Mouse (Mus musculus) gastrocnemius, postnatal 10 days (tissue): ENCODE results near the gene Cbfa2t3. TPM values are rescaled to one million over a fixed set of nuclear protein-coding genes. Genes with fewer than 3 reads are reported as not detected.
A peak's percentile ranks its signal among the peaks of the same experiment; 100 is the strongest.

ENCODE experiments used
- DNase-seq: peaks from one replicate; pipeline ENCODE4 v3.0.0; 2021; ENCODE audit warnings: mixed read lengths
- total RNA-seq, 2 experiments: library from RNA; stranded (reverse); gene quantifications; 2 replicates each; pipeline ENCODE4 v1.2.3; 2021

The Cbfa2t3 gene
- total RNA-seq, 2 experiments from 2014 or later: 19.0 to 20.1 TPM

GRCm38 (mm10) chr8:122665667-122666316, 33.1 kb downstream of the Cbfa2t3 start:
- peak; percentile 72 for DNase-seq

GRCm38 (mm10) chr8:122665221-122665620, 33.7 kb downstream of the Cbfa2t3 start:
- peak; percentile 59 for DNase-seq

- no peak for DNase-seq
Measured at GRCm38 (mm10) chr8:122663670-122664069, 35.2 kb downstream of the Cbfa2t3 start.

- DNase-seq: no peak
Measured at GRCm38 (mm10) chr8:122663106-122663505, 35.8 kb downstream of the Cbfa2t3 start.

- DNase-seq: no peak
Measured at GRCm38 (mm10) chr8:122661894-122662293, 37.0 kb downstream of the Cbfa2t3 start.

- peak; percentile 81 for DNase-seq
Measured at GRCm38 (mm10) chr8:122661138-122661537, 37.8 kb downstream of the Cbfa2t3 start.

GRCm38 (mm10) chr8:122660022-122660421, 38.9 kb downstream of the Cbfa2t3 start:
- DNase-seq: no peak

- DNase-seq: no peak
Measured at GRCm38 (mm10) chr8:122658807-122659160, 40.1 kb downstream of the Cbfa2t3 start.

- DNase-seq: no peak
Measured at GRCm38 (mm10) chr8:122658149-122658806, 40.6 kb downstream of the Cbfa2t3 start.

- DNase-seq: no peak
Measured at GRCm38 (mm10) chr8:122656056-122656999, 42.6 kb downstream of the Cbfa2t3 start.

- DNase-seq: peak; percentile 56
Measured at GRCm38 (mm10) chr8:122654768-122655167, 44.1 kb downstream of the Cbfa2t3 start.

GRCm38 (mm10) chr8:122652643-122653042, 46.3 kb downstream of the Cbfa2t3 start:
- DNase-seq: no peak

- DNase-seq: peak; percentile 61
Measured at GRCm38 (mm10) chr8:122651326-122651921, 47.5 kb downstream of the Cbfa2t3 start.

GRCm38 (mm10) chr8:122648192-122648970, 50.5 kb downstream of the Cbfa2t3 start:
- no peak for DNase-seq

GRCm38 (mm10) chr8:122646337-122646736, 52.6 kb downstream of the Cbfa2t3 start:
- DNase-seq: no peak

GRCm38 (mm10) chr8:122644175-122644954, 54.5 kb downstream of the Cbfa2t3 start:
- no peak for DNase-seq

GRCm38 (mm10) chr8:122642071-122642470, 56.8 kb downstream of the Cbfa2t3 start:
- no peak for DNase-seq

GRCm38 (mm10) chr8:122641406-122641805, 57.5 kb downstream of the Cbfa2t3 start:
- DNase-seq: no peak

GRCm38 (mm10) chr8:122640825-122641224, 58.1 kb downstream of the Cbfa2t3 start:
- no peak for DNase-seq

- DNase-seq: peak; percentile 69
Measured at GRCm38 (mm10) chr8:122639521-122640248, 59.2 kb downstream of the Cbfa2t3 start.
